Mouse (Mus musculus) ovary, postnatal 36 days (tissue): Measurements from ENCODE around the gene Galnt6.

Experiments
- DNase-seq: peaks from one replicate; pipeline ENCODE4 v3.0.0; 2022; ENCODE audit warnings: low spot score, mixed read lengths

The Galnt6 gene

DNA sequence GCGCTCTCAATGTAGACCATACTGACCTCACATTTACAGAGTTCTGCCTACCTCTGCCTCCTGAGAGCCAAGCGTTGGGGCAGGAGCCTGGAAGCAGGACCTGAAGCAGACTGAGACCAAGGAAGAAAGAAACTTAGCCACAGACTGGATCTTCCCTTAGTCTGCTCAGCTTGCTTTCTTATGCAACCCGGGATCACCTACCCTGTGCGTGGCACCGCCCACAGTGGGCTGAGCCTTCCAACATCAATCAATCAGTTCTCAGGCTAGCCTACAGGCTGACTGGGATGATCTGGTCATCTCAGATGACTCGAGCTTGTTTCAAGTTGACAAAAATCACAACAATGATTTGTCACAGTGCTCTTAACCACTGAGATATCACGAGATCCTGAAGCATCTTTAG, 24.9 kb upstream of the Galnt6 start:
- DNase-seq: peak; percentile 2

GRCm38 (mm10) chr15:100753045-100753444, 23.9 kb upstream of the Galnt6 start:
- DNase-seq: no peak

- DNase-seq: no peak
These were observed 23.3 kb upstream of the Galnt6 start for GRCm38 (mm10) chr15:100752439-100752838.

DNA sequence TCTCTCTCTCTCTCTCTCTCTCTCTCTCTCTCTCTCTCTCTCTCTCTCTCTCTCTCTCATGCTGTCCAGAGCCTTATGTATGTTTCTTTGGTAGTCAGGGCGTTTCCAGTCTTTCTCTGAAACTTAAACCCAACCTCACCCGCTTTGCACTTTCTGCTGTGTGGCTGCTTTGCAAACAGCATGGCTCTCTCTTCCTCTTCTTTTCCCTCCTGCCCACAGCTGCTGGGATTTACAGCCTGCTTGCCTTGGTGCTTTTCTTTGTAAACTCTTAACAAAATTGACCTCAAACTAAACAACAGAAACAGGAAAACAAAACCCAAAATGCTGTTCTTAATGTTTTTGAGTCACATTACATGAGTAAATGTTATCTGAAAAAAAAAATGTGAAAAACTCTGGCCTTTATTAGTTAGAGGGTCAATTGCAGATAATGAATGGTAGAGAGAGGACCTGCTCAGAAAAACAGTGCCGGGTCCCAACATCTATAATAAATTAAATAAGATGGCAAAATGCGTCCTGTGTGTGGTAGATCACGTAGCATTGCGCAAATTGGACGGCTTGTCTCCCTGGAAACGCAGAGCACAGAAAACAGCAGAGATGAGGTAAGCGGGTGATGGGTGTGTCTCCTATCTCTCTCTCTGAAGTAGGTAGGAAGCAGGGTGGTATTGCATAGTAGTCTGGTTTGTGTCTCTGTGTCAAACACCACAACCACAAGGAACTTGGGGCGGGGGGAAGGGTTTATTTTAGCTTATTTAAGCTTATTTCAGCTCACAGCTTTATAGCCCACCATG, 20.8 kb upstream of the Galnt6 start:
- DNase-seq: no peak

GRCm38 (mm10) chr15:100748584-100748983, 19.4 kb upstream of the Galnt6 start:
- DNase-seq: no peak

DNA sequence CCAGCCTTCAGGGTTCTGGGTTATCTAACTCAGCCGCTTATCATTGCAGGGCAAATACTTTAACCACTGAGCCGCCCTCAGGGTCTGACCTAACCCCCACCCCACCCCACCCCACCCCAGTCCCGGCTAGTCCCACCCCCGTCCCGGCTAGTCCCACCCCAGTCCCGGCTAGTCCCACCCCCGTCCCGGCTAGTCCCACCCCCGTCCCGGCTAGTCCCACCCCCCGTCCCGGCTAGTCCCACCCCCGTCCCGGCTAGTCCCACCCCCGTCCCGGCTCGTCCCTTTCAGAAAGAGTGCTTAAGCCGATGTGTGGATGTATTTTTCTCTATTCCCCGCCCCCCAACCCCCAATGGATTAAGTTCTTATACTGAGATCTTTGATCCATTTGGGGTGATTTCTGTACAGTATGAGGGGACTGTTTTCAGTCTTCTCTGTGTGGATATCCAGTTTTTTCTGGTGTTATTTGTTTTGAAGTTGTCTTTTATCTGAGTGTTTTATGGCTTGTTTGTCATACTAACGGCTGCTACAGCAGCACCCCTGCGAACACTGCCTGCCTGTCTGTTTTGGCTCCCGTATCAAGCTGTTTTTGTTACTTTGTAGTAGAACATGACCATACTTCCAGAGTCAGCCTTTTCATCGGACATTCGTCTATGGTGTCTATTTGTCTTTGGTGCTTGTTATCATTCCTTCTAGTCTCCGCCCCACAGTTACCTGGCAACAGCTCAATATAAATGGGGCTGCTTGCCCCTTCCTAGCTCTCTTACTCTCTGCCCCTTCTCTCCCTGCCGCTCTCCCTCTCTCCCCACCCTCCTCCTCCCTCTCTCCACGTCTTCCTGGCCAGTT, 18.2 kb upstream of the Galnt6 start:
- DNase-seq: peak; percentile 37

- DNase-seq: no peak
These were observed 17.4 kb upstream of the Galnt6 start for GRCm38 (mm10) chr15:100746478-100747120.

- DNase-seq: no peak
These were observed 14.1 kb upstream of the Galnt6 start for GRCm38 (mm10) chr15:100743238-100743637.

DNA sequence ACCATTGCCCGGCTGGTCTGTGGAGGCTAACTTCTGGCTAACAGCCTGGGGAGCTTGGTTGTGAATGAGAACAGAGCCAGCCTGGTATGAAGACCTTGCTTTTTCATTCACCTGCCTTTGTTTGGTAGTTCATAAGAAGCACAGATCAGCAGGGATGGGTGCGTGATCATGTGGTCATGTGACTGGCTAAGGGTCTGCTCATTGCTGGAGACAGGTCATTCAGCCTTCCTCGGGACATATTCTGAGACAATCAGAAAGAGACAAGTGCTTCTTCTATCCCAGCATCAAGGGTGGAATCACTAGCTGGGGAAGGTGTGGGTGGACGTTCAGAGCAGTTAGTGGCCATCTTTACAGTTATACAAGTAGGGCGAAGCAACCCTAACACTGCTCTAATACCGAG, 10.3 kb upstream of the Galnt6 start:
- no peak for DNase-seq

- DNase-seq: no peak
These were observed 9.2 kb upstream of the Galnt6 start for GRCm38 (mm10) chr15:100738351-100738781.

- DNase-seq: no peak
These were observed 8.5 kb upstream of the Galnt6 start for GRCm38 (mm10) chr15:100737667-100738066.

- DNase-seq: no peak
These were observed 6.8 kb upstream of the Galnt6 start for GRCm38 (mm10) chr15:100735953-100736300.

DNA sequence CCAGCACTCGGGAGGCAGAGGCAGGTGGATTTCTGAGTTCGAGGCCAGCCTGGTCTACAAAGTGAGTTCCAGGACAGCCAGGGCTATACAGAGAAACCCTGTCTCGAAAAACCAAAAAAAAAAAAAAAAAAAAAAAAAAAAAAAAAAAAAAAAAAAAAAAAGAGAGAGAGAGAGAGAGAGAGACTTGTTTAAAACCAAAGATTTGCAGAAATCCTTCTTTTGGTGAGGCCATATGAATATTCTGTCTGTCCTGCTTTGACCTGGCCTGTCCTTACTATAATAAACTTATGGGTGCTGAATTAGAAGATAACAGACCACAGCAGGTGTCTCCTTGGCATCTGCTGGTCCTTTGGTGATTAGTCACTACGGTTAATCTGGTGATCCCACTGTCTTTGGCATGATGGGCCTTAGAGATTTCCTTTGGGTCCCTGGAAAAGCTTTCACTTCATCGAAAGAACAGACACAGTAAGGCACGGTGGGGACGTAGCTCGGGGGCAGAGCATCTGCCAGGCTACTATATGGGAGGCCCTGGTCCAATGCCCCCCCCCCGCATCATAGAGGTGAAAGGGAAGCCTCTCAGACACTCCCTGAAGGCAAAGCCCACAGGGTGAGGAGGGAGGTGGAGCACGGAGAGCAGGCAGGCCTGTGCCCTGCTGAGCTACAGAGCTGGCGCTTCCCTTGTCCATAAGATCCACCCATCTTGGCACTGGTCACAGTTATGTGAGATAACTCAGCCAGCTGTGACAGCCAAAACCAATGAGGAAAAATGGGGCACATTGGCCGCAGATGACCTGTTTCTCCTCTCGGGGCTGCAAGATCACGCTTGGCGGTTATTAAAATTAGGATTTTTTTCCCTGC, 6.1 kb upstream of the Galnt6 start:
- no peak for DNase-seq

- no peak for DNase-seq
These were observed 3.4 kb upstream of the Galnt6 start for GRCm38 (mm10) chr15:100732580-100732979.

- no peak for DNase-seq
These were observed 1.9 kb upstream of the Galnt6 start for GRCm38 (mm10) chr15:100731081-100731480.

DNA sequence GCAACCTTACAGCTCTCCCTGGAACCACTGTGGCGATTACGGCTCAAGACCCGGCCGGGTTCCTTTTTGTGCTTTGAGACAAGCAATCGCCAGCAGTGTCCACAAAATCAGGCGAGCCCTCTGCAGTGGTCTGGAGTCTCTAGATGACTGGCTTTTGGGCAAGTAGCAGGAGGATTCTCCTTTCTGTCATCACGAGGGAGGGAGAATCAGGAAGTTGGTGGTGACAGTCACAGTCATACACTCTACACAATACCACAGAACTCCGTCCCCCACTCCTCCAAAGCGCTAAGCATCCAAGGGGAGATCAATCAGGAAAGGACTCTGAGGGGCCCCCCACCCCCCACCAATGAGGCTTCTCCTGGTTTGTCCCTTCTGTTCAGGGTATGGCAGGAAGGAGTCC, 590 bp downstream of the Galnt6 start:
- DNase-seq: no peak

GRCm38 (mm10) chr15:100727834-100728233, 1.3 kb downstream of the Galnt6 start:
- DNase-seq: no peak

DNA sequence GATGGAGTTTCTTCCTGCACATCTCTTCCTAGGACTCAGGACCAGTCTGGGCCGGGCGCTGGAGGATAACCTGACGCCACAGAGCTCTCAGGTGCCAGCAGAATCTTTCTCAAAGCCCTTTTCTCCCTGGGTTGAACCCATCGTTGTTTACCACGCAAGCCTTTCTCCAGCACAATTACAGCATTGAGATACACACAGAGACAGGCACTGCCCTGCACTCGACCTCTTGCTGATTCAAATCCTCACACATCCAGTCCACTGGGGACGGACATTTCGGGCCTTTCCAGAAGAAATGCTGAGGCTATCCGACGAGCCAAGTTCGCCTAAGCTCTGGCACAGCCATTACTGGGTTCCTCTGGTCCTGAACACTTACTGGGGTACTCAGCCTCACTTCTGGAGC, 2.5 kb downstream of the Galnt6 start:
- DNase-seq: no peak

- DNase-seq: no peak
These were observed 5.7 kb downstream of the Galnt6 start for GRCm38 (mm10) chr15:100723505-100723904.

- no peak for DNase-seq
These were observed 6.6 kb downstream of the Galnt6 start for GRCm38 (mm10) chr15:100722564-100722963.

GRCm38 (mm10) chr15:100722026-100722425, 7.2 kb downstream of the Galnt6 start:
- no peak for DNase-seq

GRCm38 (mm10) chr15:100721445-100721844, 7.7 kb downstream of the Galnt6 start:
- no peak for DNase-seq
